Mouse (Mus musculus) megakaryocyte-erythroid progenitor cell, adult 5 weeks (primary cell): ENCODE data around the gene Hnrnpa3. TPM values are rescaled to one million over a fixed set of nuclear protein-coding genes. Genes with fewer than 3 reads are reported as not detected.

Source experiments
- polyA plus RNA-seq: library from polyadenylated mRNA; stranded (reverse); fragments of >175 nt; gene quantifications from 2 replicates; pipeline ENCODE4 v1.2.3, GENCODE M21; 2012

Gene Hnrnpa3
- 249 and 409 TPM in 2 replicates for polyA plus RNA-seq

DNA sequence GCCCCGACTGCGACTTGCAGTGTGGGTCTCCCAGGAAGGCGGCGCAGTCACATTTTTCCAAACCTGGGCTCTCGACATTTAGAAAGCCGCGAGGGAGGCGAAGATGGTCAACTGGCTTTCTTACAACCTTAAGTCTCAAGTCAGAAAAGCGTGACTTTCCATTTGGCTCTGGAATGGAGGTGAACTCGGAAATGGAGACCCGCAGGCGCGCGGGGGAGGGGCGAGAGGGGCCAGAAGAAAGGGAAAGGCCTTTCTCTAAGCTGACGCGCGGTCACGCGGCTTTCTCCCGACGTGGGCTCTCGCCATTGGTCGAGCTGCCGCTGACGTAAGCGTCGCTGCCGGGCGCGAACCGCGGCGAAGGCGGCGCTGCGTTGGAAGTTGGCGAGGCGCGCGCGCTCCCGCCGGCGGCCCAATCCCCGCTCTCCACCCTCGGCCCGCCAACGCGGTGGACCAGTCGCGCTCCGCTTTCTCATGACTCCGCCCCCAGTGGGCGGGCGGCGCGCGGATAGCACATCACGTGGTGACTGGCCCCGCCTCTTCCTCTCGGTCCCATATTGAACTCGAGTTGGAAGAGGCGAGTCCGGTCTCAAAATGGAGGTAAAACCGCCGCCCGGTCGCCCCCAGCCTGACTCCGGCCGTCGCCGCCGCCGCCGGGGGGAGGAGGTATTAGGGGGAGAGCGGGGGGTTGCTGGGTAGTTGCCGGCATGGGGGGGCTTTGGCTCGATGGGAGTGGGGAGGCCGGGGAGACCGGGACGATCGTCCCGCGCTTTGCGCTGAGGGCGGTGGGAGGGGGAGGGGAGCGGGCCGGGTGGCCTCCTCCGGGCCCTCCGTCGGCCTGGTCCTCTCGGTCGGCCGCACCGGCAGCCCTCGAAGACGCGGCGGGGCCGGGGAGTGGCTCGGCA, at the start of gene Hnrnpa3:
Gene Hnrnpa3 (plus strand): TSS at position 535 of the 902 bp plus-strand sequence.

DNA sequence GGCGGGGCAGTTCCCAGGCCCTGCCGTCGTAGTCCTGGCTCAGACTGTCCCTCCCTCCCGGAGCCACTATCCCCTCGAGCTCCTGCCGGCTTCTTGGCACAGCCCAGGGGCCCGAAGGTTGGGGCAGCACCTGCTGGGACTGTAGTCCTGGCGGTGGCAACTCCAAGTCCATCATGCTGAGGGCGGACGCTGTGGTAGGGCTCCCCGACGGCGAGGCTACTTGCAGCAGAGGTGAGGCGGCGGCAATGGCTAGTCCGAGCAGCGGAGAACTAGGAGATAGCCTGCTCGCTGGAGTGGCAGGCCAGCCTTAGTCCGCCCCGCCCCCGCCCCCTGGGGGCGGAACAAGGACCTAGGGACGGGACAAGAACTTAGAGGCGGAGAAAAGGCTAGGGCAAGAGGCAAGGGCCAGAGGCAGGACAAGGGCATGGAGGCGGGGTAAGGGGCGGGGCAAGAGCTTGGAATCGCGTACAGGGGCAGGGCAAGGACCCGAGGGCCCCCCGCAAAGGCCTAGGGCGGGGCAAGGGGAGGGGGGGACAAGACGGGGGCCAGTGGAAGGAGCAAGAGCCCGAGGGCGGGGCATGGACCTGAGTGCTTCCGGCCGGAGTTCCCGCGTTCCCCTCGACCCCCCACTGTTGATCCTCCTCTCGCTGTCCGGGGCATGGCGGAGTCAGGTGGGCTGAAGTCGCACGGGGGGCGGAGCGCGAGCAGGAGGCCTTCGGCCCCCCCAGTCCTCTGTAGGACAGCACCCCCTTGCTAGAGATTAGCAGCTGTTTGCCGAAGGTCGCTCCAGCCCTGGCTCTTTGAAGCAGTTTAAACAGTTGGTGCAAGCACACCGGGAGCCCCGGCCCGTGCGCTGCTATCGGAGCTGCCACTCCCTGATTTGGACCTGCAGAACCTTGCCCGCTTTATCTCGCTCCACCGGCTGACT, 45.4 kb downstream of the Hnrnpa3 start, which contains the start of gene Nfe2l2:
Gene Nfe2l2 (minus strand): TSS at position 408 of the 928 bp plus-strand sequence.

Other genes starting within 250 kb of the Hnrnpa3 start
- gene Nfe2l2, start 45.4 kb downstream of the Hnrnpa3 start, polyA plus RNA-seq: 23.9 and 25.5 TPM in 2 replicates
- gene Agps, start 172.9 kb downstream of the Hnrnpa3 start, polyA plus RNA-seq: 10.8 and 14.7 TPM in 2 replicates